Mouse (Mus musculus): ENCODE measurements at regions not wholly inside any gene's neighbourhood (a gene's known extent, or its start where the extent isn't known, plus 50 kb on each side); places are given as distances from the start of the nearest gene placed in this dataset.
"Not testable (repeated sequence)": the region's sequence is repeated elsewhere in the genome, so short reads cannot be mapped to it uniquely, and the experiment has no call there.

DNA sequence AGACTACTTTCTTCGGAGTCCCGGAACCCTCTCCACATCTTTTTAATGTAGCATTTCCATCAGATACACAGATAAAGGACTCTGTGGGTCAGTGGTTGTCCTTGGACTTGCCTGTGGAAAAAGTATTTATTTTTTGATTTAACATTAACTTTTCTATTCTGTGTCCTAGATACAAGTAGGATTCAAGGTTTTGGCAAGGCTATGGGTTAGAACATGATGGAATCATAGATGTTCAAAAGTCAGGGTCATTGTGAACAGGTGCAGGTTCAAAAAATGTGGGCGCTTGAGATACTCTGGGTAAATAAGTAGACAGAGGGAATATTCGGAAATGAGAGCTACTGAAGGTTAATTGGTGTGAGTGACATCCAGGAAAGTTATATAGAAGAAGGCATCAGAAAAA is 347.7 kb downstream of the Cypt12 start:
- no peak for DNase-seq (ENCODE audit: low spot score in 2 of 2)

DNA sequence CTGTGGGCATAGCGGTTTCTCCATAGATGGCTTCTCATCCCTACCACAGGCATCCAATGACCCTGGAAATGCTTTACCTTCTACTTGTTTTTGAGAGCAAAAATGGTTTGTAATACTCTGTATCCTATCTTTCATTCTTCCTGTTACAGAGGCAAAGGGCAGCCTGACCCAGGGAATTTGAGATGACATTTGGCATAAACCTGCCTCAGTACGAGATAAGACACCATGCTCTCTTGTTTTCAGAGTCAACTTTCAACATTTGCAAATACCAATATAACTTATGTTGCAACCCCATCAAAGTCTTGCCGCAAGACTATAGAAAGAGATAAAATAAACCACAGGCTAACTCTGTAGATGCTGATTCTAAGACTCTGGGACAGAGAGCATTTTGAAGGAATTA is 350.5 kb downstream of the Cypt12 start:
- no peak for DNase-seq (ENCODE audit: low spot score in 2 of 2)

DNA sequence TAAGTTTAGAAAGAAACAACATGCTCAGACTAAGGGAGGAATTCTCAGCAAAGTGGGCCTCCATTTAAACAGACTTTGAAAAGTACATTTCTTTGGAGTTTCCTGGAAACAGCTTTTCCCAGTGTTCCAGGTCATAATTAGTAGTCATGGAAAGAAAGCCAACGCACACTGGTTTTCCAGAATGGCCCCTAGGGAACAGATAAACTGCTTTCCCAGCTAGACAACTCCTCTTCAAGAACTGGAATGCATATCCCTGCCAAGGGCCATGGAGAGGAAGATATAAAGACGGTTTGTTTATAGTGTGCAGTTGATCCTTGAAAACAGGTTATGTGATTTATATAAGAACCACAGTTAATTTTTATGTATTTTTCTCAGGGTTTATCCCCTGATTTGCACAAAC is 351.3 kb downstream of the Cypt12 start:
- no peak for DNase-seq (ENCODE audit: low spot score in 2 of 2)

DNA sequence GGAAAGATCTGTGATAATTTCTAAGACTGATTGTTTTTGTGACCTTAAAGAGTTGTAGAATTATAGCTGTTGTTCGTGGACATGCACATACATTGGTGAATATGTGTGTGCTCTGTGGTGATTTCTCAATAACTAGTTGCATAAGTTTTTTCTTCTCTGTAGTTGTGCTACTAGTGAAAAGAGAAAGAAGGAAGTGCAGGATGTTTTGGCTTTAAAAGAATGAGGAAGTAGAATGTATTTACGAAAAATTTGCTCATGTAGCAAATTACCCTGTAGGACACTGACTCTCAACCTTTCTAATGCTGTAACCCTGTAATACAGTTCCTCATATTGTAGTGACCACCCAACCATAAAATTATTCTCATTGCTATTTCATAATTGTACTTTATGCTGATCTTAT is 371.2 kb downstream of the Cypt12 start:
- DNase-seq (ENCODE audit: low spot score in 2 of 2): no peak

DNA sequence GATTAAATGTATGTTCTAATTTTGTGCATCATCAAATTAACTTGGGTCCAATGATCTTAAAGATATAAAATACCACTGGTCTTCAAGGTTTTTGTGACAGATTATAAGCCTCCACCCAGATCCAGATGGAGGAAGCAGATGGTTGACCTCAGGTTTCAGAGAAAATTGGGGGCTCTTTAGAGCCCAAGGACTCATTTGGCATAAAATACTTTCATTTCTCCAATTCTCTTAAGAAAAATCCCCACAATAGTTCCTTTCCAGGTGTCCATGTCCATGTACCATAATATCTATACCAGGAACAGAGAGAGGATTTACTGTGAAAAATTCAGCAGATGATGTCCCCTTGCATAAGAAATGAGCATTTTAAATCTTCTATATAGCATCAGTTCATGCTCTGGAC is 385.0 kb downstream of the Cypt12 start:
- DNase-seq (ENCODE audit: low spot score in 2 of 2): no peak

DNA sequence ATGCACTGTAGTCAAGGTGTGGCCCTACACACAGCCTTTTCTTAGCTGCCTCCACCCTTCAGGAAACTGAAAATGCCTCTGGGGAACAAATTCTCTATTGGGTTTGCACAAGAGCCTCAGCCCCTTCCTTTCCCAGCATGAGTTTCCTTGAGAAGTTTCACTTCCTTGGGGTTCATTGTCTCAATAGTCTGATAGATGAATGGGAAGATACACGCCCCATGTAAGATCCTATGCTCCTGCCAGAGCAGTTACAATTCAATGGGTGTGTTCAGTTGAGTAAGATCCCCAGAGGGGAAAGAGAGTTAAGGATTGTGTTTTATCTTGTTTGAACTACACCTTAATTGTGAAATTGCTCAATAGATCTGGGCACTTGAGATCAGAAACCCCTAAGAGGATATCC is 391.0 kb downstream of the Cypt12 start:
- no peak for DNase-seq (ENCODE audit: low spot score in 2 of 2)

DNA sequence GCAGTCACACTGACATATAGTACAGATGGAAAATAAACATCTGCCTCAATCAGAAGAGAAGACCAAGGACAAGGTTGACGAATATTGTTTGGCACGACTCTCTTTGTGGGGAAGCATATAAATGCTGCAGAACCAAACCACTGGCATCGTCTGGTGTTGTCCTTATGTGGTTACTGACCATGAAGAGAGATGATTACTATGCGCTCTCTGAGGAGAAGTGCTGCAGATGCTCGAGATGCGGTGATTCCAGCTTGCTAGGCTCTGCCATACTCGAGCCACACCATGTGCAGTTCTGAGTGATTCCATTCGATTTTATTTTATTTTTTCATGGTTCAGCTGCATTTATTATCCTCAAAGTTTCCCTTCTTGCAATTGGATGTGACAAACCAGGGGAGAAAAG is 393.5 kb downstream of the Cypt12 start:
- no peak for DNase-seq (ENCODE audit: low spot score in 2 of 2)

DNA sequence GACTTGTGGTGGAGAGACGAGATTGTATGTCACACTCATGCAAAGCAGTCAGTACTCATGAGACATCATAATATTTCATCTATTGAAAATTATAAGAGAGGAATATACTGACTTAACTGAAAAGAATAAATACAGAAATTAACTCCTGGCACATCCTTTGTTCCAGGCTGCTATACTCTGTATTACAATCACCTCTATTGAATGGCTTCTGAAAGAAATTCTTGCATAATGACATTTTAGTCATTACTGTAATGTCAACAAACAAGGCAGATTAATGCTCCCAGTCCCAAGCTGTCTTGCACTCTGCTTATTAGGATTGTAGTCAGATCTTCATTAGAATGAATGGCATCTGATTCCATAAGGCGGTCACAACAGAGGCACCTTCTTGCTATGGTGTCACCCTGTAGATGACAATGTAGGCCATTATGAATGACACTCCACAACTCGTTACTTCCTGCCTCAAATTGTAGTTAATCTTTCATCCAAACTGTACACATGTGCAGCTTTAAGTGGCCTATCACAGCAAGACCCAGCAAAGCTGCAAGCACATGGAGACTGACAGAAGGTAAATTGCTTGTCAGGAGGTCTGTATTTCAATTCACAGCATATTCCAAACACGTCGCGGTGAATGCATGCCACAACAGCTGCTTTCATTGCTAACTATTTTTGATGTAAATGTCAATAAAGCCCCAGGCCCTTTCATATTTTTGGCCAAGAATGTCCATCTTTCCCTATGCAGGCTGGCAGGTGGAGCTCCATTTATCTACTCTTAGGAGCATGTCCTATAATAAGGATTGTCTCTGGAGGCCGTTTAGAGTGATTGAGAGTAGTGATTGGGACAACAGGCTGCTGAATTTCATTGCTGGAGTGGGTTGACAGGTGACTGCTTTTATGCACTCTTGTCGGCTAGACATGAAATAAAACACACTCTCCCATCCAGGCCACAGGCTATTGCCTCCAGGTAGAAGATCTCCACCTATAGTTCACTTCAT is 430.1 kb downstream of the Cypt12 start:
- no peak for DNase-seq (ENCODE audit: low spot score in 2 of 2)

DNA sequence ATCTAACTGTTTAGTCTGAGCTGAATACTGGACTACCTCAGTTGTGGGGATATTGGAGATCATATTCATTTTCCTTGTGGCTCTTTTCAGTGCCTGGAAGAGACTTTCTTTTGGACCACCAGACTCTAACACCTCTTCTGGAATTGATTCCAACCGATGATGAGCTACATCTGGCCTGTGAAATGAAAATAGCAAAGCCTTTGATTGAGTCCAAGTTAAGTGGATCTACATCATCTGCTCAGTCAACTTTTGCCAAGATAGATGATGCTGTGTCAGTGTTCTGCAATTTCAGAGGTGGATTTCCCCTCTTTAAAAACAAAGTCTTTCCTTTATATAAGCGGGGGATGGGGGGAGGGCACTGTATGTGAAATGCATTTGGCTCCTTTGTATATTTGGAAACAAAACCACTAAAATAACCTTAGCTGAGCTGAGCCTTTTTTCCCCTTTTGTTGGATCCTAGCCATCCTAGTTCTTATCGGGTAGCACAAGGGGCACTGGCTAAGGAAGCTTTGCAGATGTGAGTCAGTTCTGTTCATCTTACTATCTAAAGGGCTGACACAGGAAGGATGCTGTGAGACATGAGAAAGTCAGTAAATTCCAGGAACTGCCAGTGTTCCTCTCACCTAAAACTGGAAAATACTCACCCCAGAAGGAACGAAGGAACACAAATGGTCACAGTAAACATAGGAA is 473.8 kb downstream of the Cypt12 start:
- no peak for DNase-seq (ENCODE audit: low spot score in 2 of 2)

DNA sequence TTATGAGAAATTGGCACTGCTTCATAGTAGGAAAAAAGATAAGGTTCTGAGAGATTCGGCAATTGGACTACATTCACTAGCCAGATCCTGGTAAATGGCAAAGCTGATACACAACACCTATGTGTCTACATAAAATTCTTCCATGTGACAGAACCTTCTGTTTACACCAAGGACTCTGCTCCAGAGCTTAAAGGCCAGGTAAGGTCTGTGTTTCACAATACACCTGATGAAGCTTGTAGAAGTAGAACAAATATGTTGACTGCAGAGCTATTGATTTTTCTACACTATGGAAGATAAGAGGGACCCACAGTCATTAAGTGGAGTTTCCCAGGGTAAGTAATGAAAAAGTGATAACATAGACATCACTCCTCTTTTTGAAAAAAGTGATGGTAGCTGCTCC is 480.7 kb downstream of the Cypt12 start:
- no peak for DNase-seq (ENCODE audit: low spot score in 2 of 2)

DNA sequence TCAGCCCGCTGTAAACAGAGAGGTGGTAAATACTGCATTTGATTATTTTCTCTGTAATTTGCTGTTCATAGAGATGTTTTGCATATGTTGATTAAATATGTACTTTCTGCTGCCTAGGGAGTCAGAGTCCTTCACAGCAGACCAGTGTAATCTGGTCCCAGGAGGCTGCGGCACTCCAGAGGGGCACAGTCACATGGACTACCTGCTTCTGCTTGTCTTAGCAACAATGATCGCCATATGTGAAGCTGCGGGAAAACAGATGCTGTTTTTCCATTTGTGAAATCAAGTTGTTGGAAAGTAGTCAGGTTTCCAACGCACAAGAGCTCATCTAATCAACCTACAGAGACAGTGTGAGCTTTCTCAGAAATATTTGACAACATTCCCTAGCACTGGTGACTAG is 490.6 kb downstream of the Cypt12 start:
- DNase-seq (ENCODE audit: low spot score in 2 of 2): no peak

DNA sequence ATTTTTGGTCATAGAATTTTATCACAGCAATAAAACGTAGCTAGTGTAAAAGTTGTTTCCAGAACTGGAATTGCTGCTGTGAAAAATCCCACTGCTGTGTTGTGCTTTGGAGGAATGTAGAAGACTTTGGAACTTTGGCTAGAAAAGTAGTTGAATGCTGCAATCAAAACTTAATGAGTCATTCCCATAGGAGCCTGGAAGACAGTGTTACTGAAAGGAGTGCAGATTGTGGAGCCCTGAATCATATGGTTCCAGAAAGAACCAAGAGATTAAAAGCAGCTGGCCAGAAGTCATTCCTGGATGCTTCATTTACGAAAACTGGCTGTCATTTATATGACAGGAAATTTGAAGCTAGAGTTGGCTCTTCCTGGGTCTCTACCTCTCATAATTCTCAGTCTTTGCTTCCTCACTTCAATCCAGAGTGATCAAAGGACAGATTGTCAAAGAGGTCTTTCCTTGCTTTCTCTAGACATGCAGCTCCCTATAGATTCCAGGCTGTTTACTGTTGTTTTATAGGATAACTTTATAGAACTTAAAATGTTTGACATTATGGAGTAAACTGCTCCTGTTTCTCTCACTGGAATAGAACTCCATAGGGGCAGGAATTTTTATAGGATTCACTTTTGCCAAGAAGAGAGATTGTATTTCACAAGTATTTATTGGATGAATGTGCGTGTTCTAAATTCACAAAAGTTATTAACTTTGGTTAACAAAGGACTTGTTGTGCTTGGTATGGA is 504.2 kb downstream of the Cypt12 start:
- DNase-seq (ENCODE audit: low spot score in 2 of 2): no peak

DNA sequence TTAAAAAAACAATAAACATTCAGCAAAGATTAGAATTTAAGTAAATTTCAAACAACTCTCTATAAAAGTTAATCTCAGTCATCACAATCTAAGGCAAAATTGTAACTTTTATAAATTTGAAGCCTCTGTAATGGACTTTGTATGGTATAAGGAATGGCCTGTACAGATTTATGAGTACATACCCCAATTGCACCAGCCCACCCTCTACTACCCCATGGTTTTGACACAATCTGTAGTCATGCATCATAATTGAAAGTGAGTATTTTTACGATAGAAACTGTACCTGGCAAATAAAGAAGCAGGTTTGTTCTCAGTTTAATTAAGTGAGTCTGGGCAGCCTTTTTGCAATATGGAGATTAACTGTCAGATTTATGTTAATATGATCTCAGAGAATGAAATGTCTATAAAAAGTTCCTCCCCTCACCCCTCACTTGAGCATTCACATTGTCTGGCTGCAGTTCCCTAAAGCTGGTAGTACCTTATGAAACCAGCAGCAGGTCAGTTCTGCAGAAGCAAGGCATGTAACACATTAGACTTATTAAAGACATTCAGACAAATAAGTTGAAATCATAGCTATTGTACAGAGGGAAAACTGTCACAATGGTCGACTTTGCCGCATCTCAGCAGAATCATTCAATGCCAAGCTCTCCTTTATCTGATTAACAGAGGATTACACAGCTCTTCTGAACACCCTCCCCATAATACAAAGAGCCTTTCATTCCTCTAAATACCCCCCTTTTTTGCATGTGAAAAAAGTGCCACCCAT is 505.2 kb downstream of the Cypt12 start:
- no peak for DNase-seq (ENCODE audit: low spot score in 2 of 2)

DNA sequence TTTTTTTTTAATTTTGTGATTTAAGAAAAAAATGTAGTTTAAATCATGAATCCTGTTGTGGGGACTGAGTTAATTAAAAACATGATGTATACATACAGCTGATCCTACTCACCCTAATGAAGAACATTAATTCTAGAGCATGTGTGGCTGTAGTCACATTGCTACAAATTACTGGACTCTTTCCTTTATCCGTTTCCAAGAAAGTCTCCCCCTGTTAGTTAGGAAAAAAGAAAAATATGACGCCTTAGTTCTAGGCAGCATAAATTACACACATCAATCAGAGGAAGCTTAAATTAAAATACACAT is 505.7 kb downstream of the Cypt12 start:
- no peak for DNase-seq (ENCODE audit: low spot score in 2 of 2)

DNA sequence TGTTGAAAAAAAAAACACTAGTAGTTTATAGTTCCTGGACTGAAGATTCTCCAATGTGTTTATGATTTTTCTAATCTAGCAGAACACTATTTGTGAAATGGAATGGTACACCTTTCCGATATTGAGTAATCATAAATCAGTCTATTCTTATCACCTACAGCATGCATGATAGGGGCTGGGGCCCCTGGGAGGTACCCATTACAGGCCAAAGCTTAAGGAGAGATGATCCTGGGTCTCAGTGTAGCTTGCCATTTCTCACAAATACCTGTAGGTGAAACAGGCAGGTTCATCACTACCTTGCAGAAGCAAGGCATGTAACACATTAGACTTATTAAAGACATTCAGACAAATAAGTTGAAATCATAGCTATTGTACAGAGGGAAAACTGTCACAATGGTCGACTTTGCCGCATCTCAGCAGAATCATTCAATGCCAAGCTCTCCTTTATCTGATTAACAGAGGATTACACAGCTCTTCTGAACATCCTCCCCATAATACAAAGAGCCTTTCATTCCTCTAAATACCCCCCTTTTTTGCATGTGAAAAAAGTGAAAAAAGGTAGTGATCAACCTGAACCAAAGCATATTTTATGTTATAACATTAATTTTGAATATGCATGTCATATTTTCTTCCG is 506.5 kb downstream of the Cypt12 start:
- not testable (repeated sequence) for DNase-seq (ENCODE audit: low spot score in 2 of 2)

DNA sequence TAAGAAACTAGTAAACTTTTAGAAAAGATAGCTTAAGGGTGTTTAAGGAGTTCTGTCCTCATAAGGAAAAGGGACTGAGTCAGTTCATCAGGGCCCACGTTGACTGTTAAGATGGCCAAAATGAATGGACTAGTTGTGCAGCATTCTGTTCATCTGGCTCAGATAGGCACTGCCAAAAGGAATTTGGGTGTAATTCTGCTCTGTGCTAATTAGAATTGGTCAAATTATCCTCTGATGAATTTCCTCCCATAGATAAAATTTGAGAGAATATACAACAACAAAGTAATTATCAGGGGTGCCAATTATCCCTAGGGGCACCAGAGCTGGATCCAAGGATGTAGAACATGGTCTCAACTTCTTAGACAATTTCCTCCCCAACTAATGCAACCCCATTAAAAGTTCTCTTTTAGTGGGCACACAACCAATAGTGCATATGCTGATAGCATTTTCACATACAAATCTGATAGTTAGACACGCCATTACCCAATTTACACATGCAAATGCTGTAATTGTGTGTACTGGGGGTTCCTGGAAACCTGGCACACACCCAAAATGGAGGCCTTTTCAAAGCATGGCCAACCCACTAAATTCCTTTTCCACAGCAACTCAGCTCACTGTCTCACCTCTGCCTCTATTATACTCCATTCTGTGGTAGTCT is 508.0 kb downstream of the Cypt12 start:
- no peak for DNase-seq (ENCODE audit: low spot score in 2 of 2)

DNA sequence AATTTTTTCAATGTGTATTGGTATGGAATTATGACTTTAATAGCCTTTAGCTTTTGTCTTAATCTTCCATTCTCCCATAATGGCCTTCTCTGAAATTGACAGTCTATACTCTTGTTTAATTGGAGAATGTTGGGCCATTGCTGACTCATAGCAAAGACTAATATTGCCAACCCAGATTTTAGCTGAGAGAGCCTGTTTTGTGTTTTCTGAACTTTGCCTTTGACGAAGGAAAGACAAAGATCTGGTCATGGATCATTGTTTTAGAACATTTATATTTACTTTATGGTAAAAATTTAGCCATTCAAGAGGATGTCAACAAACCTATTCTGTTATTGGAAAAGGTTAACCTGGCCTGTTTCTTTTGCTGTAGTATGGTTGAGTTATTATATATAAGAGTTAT is 512.1 kb downstream of the Cypt12 start:
- DNase-seq (ENCODE audit: low spot score in 2 of 2): no peak

DNA sequence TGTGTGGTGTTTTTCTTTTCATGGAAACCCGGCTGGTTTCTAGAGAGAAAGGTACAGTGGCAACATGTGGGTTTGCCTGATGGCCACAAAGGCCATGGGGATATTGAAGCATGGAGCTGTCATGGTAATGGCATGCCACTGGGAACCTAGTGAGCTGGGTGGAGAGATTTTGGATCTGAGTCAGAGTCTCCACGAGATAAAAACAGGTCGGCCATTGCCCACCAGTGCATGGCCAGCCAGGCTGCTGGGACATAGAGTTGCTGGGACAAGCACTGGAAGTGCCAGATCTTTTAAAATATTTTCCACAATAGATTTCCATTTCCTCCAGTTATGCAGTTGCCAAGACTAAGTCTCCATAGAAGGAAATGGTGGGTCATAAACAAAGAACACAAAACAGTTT is 523.6 kb downstream of the Cypt12 start:
- DNase-seq (ENCODE audit: low spot score in 2 of 2): no peak

DNA sequence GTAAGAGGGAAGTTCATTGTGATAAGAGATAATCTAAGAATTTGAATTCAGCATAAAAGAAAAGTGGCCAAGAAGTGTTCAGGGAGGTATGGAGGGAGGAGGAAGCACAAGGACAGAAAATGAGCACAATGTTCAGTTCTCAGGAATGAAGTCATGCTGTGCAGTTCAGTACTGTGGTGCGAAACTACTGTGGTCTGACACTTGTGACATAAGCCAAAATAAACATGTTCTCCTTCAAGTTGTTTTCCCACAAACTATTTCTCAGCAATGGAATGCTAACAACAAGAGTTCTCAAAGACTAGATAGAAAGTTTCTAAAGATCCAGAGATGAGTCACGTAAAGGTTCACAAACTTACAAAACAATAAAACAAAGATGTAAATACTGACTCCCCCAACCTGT is 531.3 kb downstream of the Cypt12 start:
- DNase-seq (ENCODE audit: low spot score in 2 of 2): no peak

DNA sequence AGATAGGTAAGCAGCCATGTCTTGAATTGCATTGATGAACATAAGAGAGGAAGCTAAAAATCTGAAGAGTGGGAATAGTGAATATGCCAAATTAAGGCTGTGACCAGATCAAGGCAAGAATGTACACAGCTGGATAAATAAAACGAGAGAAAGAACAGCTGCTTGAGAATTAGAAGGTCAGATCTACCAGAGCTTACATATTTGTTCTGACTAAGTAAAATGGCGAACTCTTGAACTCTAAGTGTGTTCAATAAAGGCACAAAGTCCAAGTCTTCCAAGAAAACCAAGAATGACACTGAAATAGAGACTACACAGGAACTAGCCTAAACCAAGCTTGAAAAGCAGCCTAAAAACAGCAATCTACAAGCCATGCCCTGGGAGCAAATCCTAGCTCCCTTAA is 533.8 kb downstream of the Cypt12 start:
- DNase-seq (ENCODE audit: low spot score in 2 of 2): no peak

Data from adrenal gland, adult 18-20 months (tissue).